Mouse (Mus musculus): Measurements from ENCODE around the gene Spg7. TPM values are rescaled to one million over a fixed set of nuclear protein-coding genes. Genes with fewer than 3 reads are reported as not detected.
A peak's percentile ranks its signal among the peaks of the same experiment; 100 is the strongest.

The Spg7 gene
- polyA plus RNA-seq, 1 experiment from 2014 or later, result 43.0 TPM

DNA sequence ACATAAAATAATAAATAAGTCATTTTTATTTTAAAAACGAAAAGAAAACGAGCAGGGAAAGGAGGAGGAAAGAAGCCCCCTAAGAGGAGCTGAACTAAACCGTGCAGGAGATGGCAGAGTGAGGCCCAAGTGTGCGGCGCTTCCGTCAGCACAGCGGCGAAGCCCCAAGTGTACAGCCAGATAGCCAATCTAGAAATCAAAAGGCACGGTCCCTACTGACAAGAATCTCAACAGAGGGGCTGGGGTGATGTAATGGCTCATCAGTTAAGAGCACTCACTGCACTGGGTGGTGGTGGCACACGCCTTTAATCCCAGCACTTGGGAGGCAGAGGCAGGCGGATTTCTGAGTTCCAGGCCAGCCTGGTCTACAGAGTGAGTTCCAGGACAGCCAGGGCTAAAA is 25.3 kb upstream of the Spg7 start:
- no peak overlapping the region for H3K9ac ChIP-seq (ENCODE audit: low read length)
- H3K4me2 ChIP-seq (ENCODE audit: low read depth, low read length), result no peak overlapping the region
- no peaks in the 10 kb centered on the region for H3K36me3 ChIP-seq (ENCODE audit: control insufficient read depth, insufficient read depth, low read length)
- H3K27me3 ChIP-seq (ENCODE audit: control insufficient read depth, insufficient read depth, low read length), result no peaks in the 10 kb centered on the region
- WGBS, result 68% methylated on average over 11 of the region's 11 CpGs
- 0 out of 2 replicates have a peak overlapping the region, but pooled peaks have one; percentile 3 for H3K27ac ChIP-seq (ENCODE audit: low read length)
- H3K4me3 ChIP-seq (replicated peaks; ENCODE audit: low read length), result no peak overlapping the region
- H3K4me1 ChIP-seq (ENCODE audit: control insufficient read depth, insufficient read depth, low read length), result peaks cover 46% of the 10 kb centered on the region
- no peak for ATAC-seq (ENCODE audit: insufficient read depth, low FRiP score)
- no peaks in the 10 kb centered on the region for H3K9me3 ChIP-seq (replicated peaks; ENCODE audit: control insufficient read depth, low read length)

DNA sequence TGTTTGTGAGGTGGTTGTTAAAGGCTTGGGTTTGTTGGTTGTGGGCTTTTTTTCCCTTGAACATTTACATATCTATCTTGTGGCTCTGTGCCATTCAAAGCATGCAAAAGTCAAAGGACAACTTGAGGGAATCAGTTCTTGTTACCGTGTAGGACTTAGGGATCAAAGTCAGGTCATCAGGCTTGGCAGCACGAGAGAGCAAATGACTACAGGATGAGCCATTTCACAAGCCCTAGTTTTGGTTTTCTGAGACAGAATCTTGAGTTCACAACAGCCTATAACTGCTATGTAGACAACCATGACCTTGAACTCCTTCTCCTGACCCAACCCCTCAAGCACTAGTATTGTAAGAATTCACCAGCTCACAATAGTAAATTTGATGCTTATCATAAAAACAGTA is 24.4 kb upstream of the Spg7 start:
- Histone ChIP-seq H3K4me1 (ENCODE audit: control insufficient read depth, insufficient read depth, low read length) (peaks cover 47% of the 10 kb centered on the region), H3K36me3 (ENCODE audit: control insufficient read depth, insufficient read depth, low read length) (no peaks in the 10 kb centered on the region), H3K9ac (ENCODE audit: low read length) (no peak overlapping the region), H3K4me3 (replicated peaks; ENCODE audit: low read length) (no peak overlapping the region), H3K27me3 (ENCODE audit: control insufficient read depth, insufficient read depth, low read length) (no peaks in the 10 kb centered on the region), H3K9me3 (replicated peaks; ENCODE audit: control insufficient read depth, low read length) (no peaks in the 10 kb centered on the region), H3K4me2 (ENCODE audit: low read depth, low read length) (no peak overlapping the region), H3K27ac (ENCODE audit: low read length) (no peak overlapping the region)
- WGBS, result 48% methylated on average over 2 of the region's 2 CpGs
- no peak for ATAC-seq (ENCODE audit: insufficient read depth, low FRiP score)

DNA sequence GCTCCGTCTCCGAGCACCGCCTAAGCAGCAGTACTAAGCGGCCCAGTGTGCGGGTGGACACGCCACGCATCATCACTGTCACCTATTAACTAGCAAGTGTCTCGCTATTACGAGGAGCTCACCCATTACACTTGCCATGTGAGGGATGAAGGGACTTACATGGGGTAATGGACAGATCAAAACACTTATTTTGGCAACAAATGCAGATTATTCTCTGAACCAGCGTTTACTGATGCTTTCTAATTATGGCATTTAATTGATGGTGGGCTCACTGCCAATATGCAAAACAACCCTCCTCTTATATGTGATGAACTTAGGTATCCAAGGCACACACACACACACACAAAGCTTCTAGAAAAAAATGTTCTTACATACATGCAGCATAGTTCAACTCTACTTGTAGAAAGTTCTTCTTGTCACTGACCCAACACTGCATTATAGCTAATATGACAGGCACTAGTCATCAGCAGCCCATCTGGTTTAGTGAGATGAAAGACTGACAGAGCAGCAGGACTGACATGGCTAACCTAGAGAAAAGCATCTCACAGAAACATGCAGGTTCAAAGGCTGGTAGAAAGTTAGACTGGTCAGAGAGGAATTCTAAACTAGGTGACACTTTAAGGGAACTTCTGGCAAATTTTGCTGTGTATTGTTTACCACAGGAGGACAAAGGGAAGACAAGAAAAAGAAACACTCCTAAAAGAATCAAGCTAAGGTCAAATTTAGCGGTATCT is 23.2 kb upstream of the Spg7 start:
- no peaks in the 10 kb centered on the region for H3K27me3 ChIP-seq (ENCODE audit: control insufficient read depth, insufficient read depth, low read length)
- 72% methylated on average over 11 of the region's 11 CpGs for WGBS
- H3K9me3 ChIP-seq (replicated peaks; ENCODE audit: control insufficient read depth, low read length), result no peaks in the 10 kb centered on the region
- H3K27ac ChIP-seq (ENCODE audit: low read length), result no peak overlapping the region
- H3K4me2 ChIP-seq (ENCODE audit: low read depth, low read length), result peak overlapping the region; percentile 88
- ATAC-seq (ENCODE audit: insufficient read depth, low FRiP score), result no peak
- peaks cover 51% of the 10 kb centered on the region for H3K4me1 ChIP-seq (ENCODE audit: control insufficient read depth, insufficient read depth, low read length)
- H3K36me3 ChIP-seq (ENCODE audit: control insufficient read depth, insufficient read depth, low read length), result no peaks in the 10 kb centered on the region
- peak overlapping the region; percentile 12; the same call in 1 of the 2 replicates for H3K9ac ChIP-seq (ENCODE audit: low read length)
- peak overlapping the region; percentile 18; the same call in 1 of the 2 replicates for H3K4me3 ChIP-seq (replicated peaks; ENCODE audit: low read length)

DNA sequence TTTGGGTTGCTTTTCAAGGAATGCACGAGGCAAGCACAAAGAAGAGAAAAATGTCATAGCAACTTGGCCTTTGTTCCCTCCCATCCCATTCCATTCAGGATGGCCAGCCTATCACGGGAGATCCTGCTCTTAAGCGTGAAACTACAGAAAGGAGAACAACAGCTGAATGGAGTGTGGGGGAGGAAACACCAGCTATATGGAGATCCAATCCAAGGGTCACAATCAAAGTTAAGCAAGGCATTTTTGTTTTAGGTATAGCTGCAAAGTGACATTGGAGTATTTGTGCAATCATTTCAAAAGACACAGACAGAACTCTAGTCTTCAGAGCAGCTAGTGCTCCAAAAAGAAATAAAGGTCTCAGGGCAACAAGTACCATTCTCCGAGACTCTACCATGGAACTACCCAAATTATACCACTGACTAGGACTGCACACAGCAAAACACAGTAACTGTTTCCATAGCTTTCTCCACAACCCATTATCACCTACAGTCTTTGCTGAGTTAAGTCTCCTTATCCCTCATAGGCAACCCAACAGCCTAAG is 22.6 kb upstream of the Spg7 start:
- H3K4me3 ChIP-seq (replicated peaks; ENCODE audit: low read length), result peak overlapping the region; percentile 100
- H3K9me3 ChIP-seq (replicated peaks; ENCODE audit: control insufficient read depth, low read length), result no peaks in the 10 kb centered on the region
- no peaks in the 10 kb centered on the region for H3K36me3 ChIP-seq (ENCODE audit: control insufficient read depth, insufficient read depth, low read length)
- peaks cover 45% of the 10 kb centered on the region for H3K4me1 ChIP-seq (ENCODE audit: control insufficient read depth, insufficient read depth, low read length)
- no peaks in the 10 kb centered on the region for H3K27me3 ChIP-seq (ENCODE audit: control insufficient read depth, insufficient read depth, low read length)
- no peak for ATAC-seq (ENCODE audit: insufficient read depth, low FRiP score)
- peak overlapping the region; percentile 88 for H3K4me2 ChIP-seq (ENCODE audit: low read depth, low read length)
- peak overlapping the region; percentile 100 for H3K9ac ChIP-seq (ENCODE audit: low read length)
- peak overlapping the region; percentile 94 for H3K27ac ChIP-seq (ENCODE audit: low read length)
- 13% methylated on average over 4 of the region's 4 CpGs for WGBS

DNA sequence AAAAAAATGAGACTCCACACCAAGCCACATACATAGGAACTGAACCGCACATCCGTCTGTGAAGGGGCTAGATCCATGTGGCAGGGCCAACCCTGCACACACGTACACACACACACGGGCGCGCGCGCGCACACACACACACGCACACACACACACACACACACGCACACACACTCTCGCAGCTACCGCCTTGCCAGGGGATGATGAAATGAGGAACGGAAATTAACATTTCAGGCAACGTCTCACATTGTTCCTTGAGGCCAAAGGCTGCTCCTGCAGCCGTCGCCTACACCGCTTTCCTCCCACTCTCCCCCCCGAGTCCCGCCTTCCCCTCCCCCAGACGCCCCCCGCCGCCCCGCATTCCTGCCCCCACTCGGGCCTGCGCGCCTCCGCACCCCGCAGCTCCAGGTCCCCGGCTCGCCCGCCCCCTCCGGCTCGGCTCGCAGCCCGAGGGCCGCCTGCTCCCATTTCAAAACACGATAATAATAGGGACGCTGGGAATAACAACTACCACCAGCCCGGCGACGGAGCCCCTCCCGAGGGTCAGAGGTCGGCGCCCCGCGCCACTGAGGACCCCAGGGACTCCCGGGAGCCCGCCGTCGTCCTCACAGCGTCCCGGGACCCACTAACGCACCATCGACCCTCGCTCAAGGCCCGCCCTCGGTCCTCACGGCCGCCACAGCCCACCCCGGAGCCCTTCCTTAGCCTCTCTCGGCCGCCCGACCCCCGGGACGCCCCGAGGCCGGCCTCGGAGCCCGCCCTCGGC is 21.6 kb upstream of the Spg7 start:
- H3K4me2 ChIP-seq (ENCODE audit: low read depth, low read length), result peak overlapping the region; percentile 88
- peaks cover 38% of the 10 kb centered on the region for H3K4me1 ChIP-seq (ENCODE audit: control insufficient read depth, insufficient read depth, low read length)
- H3K27me3 ChIP-seq (ENCODE audit: control insufficient read depth, insufficient read depth, low read length), result no peaks in the 10 kb centered on the region
- H3K9ac ChIP-seq (ENCODE audit: low read length), result peak overlapping the region; percentile 100
- H3K36me3 ChIP-seq (ENCODE audit: control insufficient read depth, insufficient read depth, low read length), result no peaks in the 10 kb centered on the region
- H3K27ac ChIP-seq (ENCODE audit: low read length), result peak overlapping the region; percentile 94
- H3K4me3 ChIP-seq (replicated peaks; ENCODE audit: low read length), result peak overlapping the region; percentile 100
- ATAC-seq (ENCODE audit: insufficient read depth, low FRiP score), result no peak
- no peaks in the 10 kb centered on the region for H3K9me3 ChIP-seq (replicated peaks; ENCODE audit: control insufficient read depth, low read length)
- under 1% methylated on average over 65 of the region's 71 CpGs for WGBS

DNA sequence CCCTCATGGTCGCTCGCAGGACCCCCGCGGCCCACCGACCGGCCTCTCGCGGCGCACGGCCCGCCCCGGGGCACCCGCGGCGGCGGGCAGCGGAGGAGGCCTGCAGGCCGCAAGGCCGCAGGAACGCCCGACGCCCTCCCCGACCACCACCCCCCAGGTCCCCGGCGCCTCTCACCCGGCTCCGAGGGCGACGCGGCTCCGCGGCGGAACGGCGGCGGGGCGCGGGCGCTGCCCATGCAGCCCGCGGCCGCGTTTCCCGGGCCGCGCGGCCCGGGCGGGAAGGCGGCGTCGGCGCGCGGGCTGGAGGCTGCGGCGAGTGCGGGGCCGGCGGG is 21.0 kb upstream of the Spg7 start:
- no peak for ATAC-seq (ENCODE audit: insufficient read depth, low FRiP score)
- under 1% methylated on average over 43 of the region's 60 CpGs for WGBS
- peak overlapping the region; percentile 100 for H3K4me3 ChIP-seq (replicated peaks; ENCODE audit: low read length)

DNA sequence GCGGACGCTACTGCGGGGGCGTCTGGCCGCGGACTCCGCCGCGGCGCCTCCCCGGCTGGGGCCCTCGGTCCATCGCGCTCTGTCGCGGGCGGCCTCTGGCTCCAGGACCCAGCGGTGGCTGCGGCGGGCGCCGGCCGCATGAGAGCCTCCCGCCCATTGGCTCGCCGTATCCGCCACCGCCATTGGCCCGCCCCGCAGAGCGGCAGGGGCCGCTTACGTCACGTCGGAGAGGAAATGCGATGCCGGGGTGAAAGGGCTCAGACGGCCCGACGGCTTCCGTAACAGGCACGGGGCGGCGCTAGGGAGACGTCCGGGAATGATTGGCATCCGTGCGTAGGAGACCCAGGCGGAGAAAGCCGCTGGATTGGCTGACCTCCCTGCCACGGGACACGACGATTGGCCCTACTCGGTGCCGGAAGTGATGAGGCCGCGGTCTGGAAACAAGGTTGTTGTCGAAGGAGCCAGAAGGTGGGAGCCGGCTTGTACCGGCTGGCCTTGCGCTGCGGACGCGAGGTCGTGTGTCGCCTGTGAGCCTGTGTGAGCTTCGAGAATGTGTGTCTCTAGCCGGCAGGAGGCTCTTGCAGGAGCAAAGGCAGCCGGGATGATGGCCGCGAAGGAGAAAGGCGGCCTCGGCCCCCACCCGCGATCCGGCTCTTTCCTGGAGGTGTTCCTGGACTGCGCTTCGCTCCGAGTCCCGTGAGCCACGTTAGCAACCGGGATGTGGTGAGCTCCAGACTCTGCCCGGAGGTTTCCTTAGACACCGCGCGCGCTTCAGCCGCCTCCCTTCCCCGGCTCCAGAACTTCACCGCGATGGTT is 20.4 kb upstream of the Spg7 start, which contains the start of gene Ankrd11:
Gene Ankrd11, minus strand, starts transcription at position 120 of the 816 bp plus-strand sequence.
- peak within 1 kb of the TSS; percentile 98 for H3K27ac ChIP-seq (ENCODE audit: low read length)
- ATAC-seq (ENCODE audit: insufficient read depth, low FRiP score), result peak; percentile 98
- H3K27me3 ChIP-seq (ENCODE audit: control insufficient read depth, insufficient read depth, low read length), result no peaks in the 10 kb centered on the region
- H3K36me3 ChIP-seq (ENCODE audit: control insufficient read depth, insufficient read depth, low read length), result no peaks in the 10 kb centered on the region
- peak within 1 kb of the TSS; percentile 100 for H3K4me3 ChIP-seq (replicated peaks; ENCODE audit: low read length)
- WGBS, result under 1% methylated on average over 91 of the region's 91 CpGs
- peaks cover 27% of the 10 kb centered on the region for H3K4me1 ChIP-seq (ENCODE audit: control insufficient read depth, insufficient read depth, low read length)
- peak within 1 kb of the TSS; percentile 88 for H3K4me2 ChIP-seq (ENCODE audit: low read depth, low read length)
- H3K9ac ChIP-seq (ENCODE audit: low read length), result peak within 1 kb of the TSS; percentile 100
- no peaks in the 10 kb centered on the region for H3K9me3 ChIP-seq (replicated peaks; ENCODE audit: control insufficient read depth, low read length)

More for the DNA sequence above, 21.0 kb upstream of the Spg7 start:
- peak overlapping the region; percentile 100 for H3K9ac ChIP-seq (ENCODE audit: low read length)
- peak overlapping the region; percentile 88; the same call in 1 of the 2 replicates for H3K4me2 ChIP-seq (ENCODE audit: low read depth, low read length)
- no peaks in the 10 kb centered on the region for H3K9me3 ChIP-seq (replicated peaks; ENCODE audit: control insufficient read depth, low read length)
- peak overlapping the region; percentile 94 for H3K27ac ChIP-seq (ENCODE audit: low read length)
- H3K4me1 ChIP-seq (ENCODE audit: control insufficient read depth, insufficient read depth, low read length), result peaks cover 34% of the 10 kb centered on the region
- no peaks in the 10 kb centered on the region for H3K36me3 ChIP-seq (ENCODE audit: control insufficient read depth, insufficient read depth, low read length)
- no peaks in the 10 kb centered on the region for H3K27me3 ChIP-seq (ENCODE audit: control insufficient read depth, insufficient read depth, low read length)

DNA sequence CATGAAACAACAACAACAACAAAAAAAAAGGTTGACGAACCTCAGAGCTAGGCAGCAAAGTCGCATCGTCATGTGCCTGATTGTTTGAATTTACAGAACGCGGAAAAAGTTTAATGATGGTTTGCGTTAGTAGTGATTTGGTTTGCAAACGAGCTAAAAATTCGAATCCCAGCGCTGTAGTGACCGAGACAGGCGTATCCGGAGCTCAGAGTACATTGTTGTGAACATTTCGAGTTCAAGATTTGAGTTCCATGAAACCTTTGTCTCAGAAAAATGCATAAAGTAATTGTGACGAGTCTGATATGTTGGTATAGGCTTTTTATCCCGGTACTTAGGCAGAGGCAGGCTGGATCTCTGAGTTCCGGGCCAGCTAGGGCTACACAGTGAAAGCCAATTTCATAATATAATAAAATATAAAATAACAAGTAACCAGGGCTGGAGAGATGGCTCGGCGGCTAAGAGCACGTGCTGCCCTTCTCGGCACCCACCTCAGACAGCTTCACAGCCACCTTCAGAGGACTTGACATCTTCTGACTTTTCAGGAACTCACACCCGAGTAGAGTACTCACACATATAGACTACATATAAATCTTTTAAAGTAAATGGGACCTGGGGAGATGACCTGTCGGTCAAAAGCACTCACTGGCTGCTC is 19.6 kb upstream of the Spg7 start:
- Histone ChIP-seq H3K27ac (ENCODE audit: low read length) (peak overlapping the region; percentile 98), H3K4me1 (ENCODE audit: control insufficient read depth, insufficient read depth, low read length) (peaks cover 25% of the 10 kb centered on the region), H3K27me3 (ENCODE audit: control insufficient read depth, insufficient read depth, low read length) (no peaks in the 10 kb centered on the region), H3K9me3 (replicated peaks; ENCODE audit: control insufficient read depth, low read length) (no peaks in the 10 kb centered on the region), H3K4me2 (ENCODE audit: low read depth, low read length) (peak overlapping the region; percentile 60), H3K36me3 (ENCODE audit: control insufficient read depth, insufficient read depth, low read length) (no peaks in the 10 kb centered on the region), H3K4me3 (replicated peaks; ENCODE audit: low read length) (peak overlapping the region; percentile 100), H3K9ac (ENCODE audit: low read length) (peak overlapping the region; percentile 82)
- no peak for ATAC-seq (ENCODE audit: insufficient read depth, low FRiP score)
- 15% methylated on average over 22 of the region's 22 CpGs for WGBS
